Mouse (Mus musculus) bone marrow, adult 2 months (tissue): ENCODE data around the gene Sirt2.

ENCODE experiments used
- CTCF ChIP-seq: fragments of 200-500 bp; IDR thresholded peaks from 2 replicates; pipeline ENCODE4 v1.5.1; 2011; ENCODE audit warnings: low read length, control low read depth; ENCODE audit not compliant: control insufficient read depth, insufficient read depth
- POLR2A ChIP-seq: fragments of 200-500 bp; IDR thresholded peaks from 2 replicates; pipeline ENCODE4 v1.6.1; 2011; ENCODE audit warnings: low read depth, mild to moderate bottlenecking, control low read depth, low read length, borderline replicate concordance; ENCODE audit not compliant: control insufficient read depth

DNA sequence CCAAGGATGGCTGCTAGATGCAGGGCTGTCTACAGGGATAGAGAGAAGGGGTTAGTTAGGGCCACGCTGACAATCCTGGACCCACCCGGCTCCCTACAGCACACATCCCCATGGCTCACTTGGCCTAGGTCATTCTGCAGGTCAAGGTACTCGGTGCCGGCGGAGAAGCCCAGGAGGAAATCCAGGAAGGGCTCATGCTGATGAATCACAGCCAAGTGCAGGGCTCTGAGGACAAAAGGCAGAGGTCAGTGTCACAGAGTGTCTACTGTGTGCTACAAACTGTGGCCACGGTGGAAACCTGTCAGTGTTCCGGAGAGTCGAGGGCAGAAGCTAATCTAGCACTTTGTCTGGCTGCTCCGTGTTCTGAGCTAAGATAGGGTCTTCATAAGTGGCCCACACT lies 4.6 kb upstream of the Sirt2 start:
- no peak for TF ChIP-seq POLR2A
- TF ChIP-seq CTCF, result no peak
